Mouse (Mus musculus): Measurements from ENCODE around the gene Invs. TPM values are rescaled to one million over a fixed set of nuclear protein-coding genes. Genes with fewer than 3 reads are reported as not detected.

Invs gene
- polyA plus RNA-seq, 2 experiments: 1.0 to 1.1 TPM

DNA sequence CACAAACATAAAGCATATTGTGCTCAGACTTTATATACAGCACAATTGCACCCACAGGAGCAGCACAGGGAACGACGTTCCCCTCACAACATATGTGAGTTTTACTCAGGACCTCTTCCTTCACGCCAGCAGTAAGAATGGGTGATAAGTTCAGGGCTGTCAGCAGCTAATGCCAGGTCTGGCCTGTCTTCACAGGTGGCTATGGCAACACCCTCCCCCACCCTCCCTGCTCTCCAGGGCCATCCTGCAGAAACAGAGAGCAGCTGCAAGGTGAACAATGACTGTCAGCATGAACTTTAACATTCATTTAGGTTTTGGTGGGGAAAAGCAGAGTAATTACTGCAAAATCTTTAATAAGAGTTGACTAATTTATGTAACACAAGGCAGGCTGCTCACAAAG is 147.9 kb downstream of the Invs start:
- no peak overlapping the region for H3K27ac ChIP-seq
- TF ChIP-seq CTCF (IDR thresholded peaks at IDR 0.05; ENCODE audit: low read depth) (no peak), EP300 (IDR thresholded peaks at IDR 0.05; ENCODE audit: low read depth) (no peak)
- ATAC-seq (ENCODE audit: insufficient read depth) (no peak), DNase-seq (ENCODE audit: low read depth in 3 of 3, low spot score in 3 of 3) (no peak)
- no peak overlapping the region for H3K4me2 ChIP-seq (ENCODE audit: low read depth)
- H3K9ac ChIP-seq (replicated peaks): no peak overlapping the region
- peaks cover 21% of the 10 kb centered on the region for H3K36me3 ChIP-seq (replicated peaks; ENCODE audit: control insufficient read depth, insufficient read depth, low read depth)
- no peak overlapping the region for H3K4me3 ChIP-seq (ENCODE audit: insufficient read depth in 1 of 2, low read depth in 2 of 2, low read length in 2 of 2)
- H3K4me1 ChIP-seq (replicated peaks; ENCODE audit: control insufficient read depth in 2 of 2, insufficient read depth in 2 of 2, low read length in 1 of 2): no peaks in the 10 kb centered on the region; a peak in 2 of 4 replicates
- no peaks in the 10 kb centered on the region for H3K9me3 ChIP-seq (ENCODE audit: control insufficient read depth, low read length)
- no peaks in the 10 kb centered on the region for H3K27me3 ChIP-seq (ENCODE audit: control insufficient read depth, insufficient read depth, low read length)
- 72% methylated on average over 3 of the region's 3 CpGs for WGBS (ENCODE audit: insufficient replicate concordance)

DNA sequence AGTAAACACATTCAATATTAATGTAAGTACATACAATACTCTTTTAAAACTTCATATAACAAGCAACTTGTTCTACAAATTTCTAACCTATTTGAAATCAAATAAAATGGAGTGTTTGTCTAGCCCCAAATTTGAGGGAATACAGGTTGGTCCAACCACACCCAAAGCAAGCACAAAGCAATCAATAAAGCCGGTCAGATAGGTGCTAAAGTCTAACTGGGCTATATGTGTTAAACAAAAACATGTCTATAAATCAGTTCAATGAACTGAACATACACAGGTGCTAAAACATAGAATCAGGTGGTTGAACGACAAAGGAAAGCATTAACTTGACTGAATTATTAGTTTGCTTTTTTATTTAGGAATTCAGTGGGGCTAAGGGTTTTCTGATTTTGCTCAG is 148.5 kb downstream of the Invs start:
- DNase-seq (ENCODE audit: low read depth in 3 of 3, low spot score in 3 of 3): no peak
- peaks cover 22% of the 10 kb centered on the region for H3K36me3 ChIP-seq (replicated peaks; ENCODE audit: control insufficient read depth, insufficient read depth, low read depth)
- 66% methylated on average over 2 of the region's 2 CpGs for WGBS (ENCODE audit: insufficient replicate concordance)
- no peak overlapping the region for H3K4me3 ChIP-seq (ENCODE audit: insufficient read depth in 1 of 2, low read depth in 2 of 2, low read length in 2 of 2)
- ATAC-seq (ENCODE audit: insufficient read depth): no peak
- H3K9me3 ChIP-seq (ENCODE audit: control insufficient read depth, low read length): no peaks in the 10 kb centered on the region
- no peaks in the 10 kb centered on the region for H3K27me3 ChIP-seq (ENCODE audit: control insufficient read depth, insufficient read depth, low read length)
- H3K4me1 ChIP-seq (replicated peaks; ENCODE audit: control insufficient read depth in 2 of 2, insufficient read depth in 2 of 2, low read length in 1 of 2): no peaks in the 10 kb centered on the region; a peak in 2 of 4 replicates
- TF ChIP-seq CTCF (IDR thresholded peaks at IDR 0.05; ENCODE audit: low read depth) (no peak), EP300 (IDR thresholded peaks at IDR 0.05; ENCODE audit: low read depth) (no peak)
- no peak overlapping the region for H3K4me2 ChIP-seq (ENCODE audit: low read depth)
- H3K27ac ChIP-seq: no peak overlapping the region
- H3K9ac ChIP-seq (replicated peaks): no peak overlapping the region

DNA sequence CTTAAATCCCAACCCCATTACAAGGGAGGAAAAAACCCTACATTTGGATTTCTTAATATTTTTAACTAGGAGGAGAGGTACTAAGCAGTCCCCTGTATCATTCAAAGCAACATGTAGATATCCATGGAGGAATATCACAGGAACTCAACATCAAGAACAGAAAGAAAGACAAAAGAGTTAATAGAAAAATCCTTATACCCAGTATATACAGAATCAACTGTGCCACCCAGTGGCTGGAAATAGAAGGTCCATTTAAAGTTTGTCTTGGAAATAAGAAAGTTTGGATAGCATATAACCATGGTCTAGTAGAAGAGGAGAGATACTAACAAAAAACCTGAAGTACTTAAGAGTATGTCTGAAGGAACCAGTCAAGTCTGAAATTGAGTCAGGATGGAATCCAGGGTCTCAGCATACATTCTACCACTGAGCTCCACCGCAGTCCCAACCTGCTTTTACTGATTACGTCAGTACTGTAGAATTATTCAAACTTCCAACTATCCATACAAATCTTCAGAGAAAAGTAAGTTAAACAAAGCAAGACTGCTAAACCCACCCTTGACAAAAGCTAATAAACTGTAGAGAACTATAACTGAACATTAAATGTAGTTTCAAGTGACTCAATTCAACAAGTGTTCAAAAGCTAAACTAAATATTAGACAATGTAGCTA is 174.7 kb downstream of the Invs start:
- WGBS (ENCODE audit: insufficient replicate concordance): 88% methylated on average over 2 of the region's 2 CpGs
- no peak for TF ChIP-seq EP300 (IDR thresholded peaks at IDR 0.05; ENCODE audit: low read depth)
- TF ChIP-seq CTCF (IDR thresholded peaks at IDR 0.05; ENCODE audit: low read depth): no peak
- no peak overlapping the region for H3K4me3 ChIP-seq (ENCODE audit: insufficient read depth in 1 of 2, low read depth in 2 of 2, low read length in 2 of 2)
- no peaks in the 10 kb centered on the region for H3K27me3 ChIP-seq (ENCODE audit: control insufficient read depth, insufficient read depth, low read length)
- no peak overlapping the region for H3K9ac ChIP-seq (replicated peaks)
- ATAC-seq (ENCODE audit: insufficient read depth): no peak
- no peak for DNase-seq (ENCODE audit: low read depth in 3 of 3, low spot score in 3 of 3)
- peaks cover 34% of the 10 kb centered on the region for H3K36me3 ChIP-seq (replicated peaks; ENCODE audit: control insufficient read depth, insufficient read depth, low read depth)
- no peak overlapping the region for H3K27ac ChIP-seq
- H3K9me3 ChIP-seq (ENCODE audit: control insufficient read depth, low read length): no peaks in the 10 kb centered on the region
- no peaks in the 10 kb centered on the region for H3K4me1 ChIP-seq (replicated peaks; ENCODE audit: control insufficient read depth in 2 of 2, insufficient read depth in 2 of 2, low read length in 1 of 2)
- no peak overlapping the region for H3K4me2 ChIP-seq (ENCODE audit: low read depth)

DNA sequence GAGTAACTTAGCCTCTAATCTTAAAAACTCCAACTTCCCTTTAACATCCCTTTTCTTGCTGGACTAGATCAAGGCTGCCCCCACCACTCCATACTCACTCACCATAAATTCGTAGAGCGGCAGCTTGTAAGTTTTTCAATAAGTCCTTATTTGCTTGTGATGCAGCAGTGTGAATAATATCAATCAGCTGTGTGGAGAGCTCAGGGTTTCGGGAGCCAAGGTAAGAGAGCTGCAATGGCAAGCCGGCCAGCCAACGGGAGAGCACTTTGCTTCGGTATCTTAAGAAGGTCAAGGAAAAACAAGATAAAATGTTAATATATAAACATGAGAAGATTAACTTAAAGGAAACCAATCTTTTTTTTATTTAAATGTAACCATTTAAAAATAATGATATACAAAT is 178.9 kb downstream of the Invs start:
- no peak for DNase-seq (ENCODE audit: low read depth in 3 of 3, low spot score in 3 of 3)
- Histone ChIP-seq H3K27me3 (ENCODE audit: control insufficient read depth, insufficient read depth, low read length) (no peaks in the 10 kb centered on the region), H3K9me3 (ENCODE audit: control insufficient read depth, low read length) (no peaks in the 10 kb centered on the region), H3K9ac (replicated peaks) (no peak overlapping the region), H3K4me1 (replicated peaks; ENCODE audit: control insufficient read depth in 2 of 2, insufficient read depth in 2 of 2, low read length in 1 of 2) (no peaks in the 10 kb centered on the region), H3K4me2 (ENCODE audit: low read depth) (no peak overlapping the region), H3K36me3 (replicated peaks; ENCODE audit: control insufficient read depth, insufficient read depth, low read depth) (peaks cover 37% of the 10 kb centered on the region), H3K27ac (no peak overlapping the region), H3K4me3 (ENCODE audit: insufficient read depth in 1 of 2, low read depth in 2 of 2, low read length in 2 of 2) (no peak overlapping the region)
- ATAC-seq (ENCODE audit: insufficient read depth): no peak
- 84% methylated on average over 6 of the region's 6 CpGs for WGBS (ENCODE audit: insufficient replicate concordance)
- no peak for TF ChIP-seq EP300 (IDR thresholded peaks at IDR 0.05; ENCODE audit: low read depth)
- TF ChIP-seq CTCF (IDR thresholded peaks at IDR 0.05; ENCODE audit: low read depth): no peak

DNA sequence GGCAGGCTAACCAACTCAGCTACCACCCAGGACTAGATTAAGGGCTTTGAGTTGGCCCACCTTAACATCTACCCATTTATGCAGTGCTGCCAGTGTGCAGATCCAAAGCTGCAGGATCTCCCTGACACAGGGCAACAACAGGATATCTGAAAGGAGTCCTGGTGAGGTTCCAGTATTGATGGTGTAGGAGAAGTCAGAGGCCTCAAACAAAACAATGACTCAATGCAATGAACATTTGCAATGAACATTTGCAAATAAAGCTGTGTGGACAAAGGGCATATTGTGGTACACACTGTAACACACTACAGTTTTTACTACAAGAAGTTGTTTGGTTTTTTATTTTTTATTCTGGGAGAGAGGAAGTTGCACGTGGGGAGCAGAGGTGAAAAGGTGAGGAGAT is 181.5 kb downstream of the Invs start:
- TF ChIP-seq CTCF (IDR thresholded peaks at IDR 0.05; ENCODE audit: low read depth) (no peak), EP300 (IDR thresholded peaks at IDR 0.05; ENCODE audit: low read depth) (no peak)
- no peaks in the 10 kb centered on the region for H3K27me3 ChIP-seq (ENCODE audit: control insufficient read depth, insufficient read depth, low read length)
- no peak overlapping the region for H3K9ac ChIP-seq (replicated peaks)
- DNase-seq (ENCODE audit: low read depth in 3 of 3, low spot score in 3 of 3) (no peak), ATAC-seq (ENCODE audit: insufficient read depth) (no peak)
- H3K4me1 ChIP-seq (replicated peaks; ENCODE audit: control insufficient read depth in 2 of 2, insufficient read depth in 2 of 2, low read length in 1 of 2): no peaks in the 10 kb centered on the region
- 66% methylated on average over 1 of the region's 1 CpGs for WGBS (ENCODE audit: insufficient replicate concordance)
- H3K4me2 ChIP-seq (ENCODE audit: low read depth): no peak overlapping the region
- H3K36me3 ChIP-seq (replicated peaks; ENCODE audit: control insufficient read depth, insufficient read depth, low read depth): peaks cover 31% of the 10 kb centered on the region
- H3K27ac ChIP-seq: no peak overlapping the region
- H3K4me3 ChIP-seq (ENCODE audit: insufficient read depth in 1 of 2, low read depth in 2 of 2, low read length in 2 of 2): no peak overlapping the region
- H3K9me3 ChIP-seq (ENCODE audit: control insufficient read depth, low read length): no peaks in the 10 kb centered on the region
